Comparison of ENCODE assay signal across 15 mouse cellular contexts in genomic region chr15:91056866-91057342, GRCm38 (mm10). TPM values are rescaled to one million over a fixed set of nuclear protein-coding genes. Genes with fewer than 3 reads are reported as not detected.
DNase-seq lines count a peak whose midpoint lies in the region; ATAC-seq lines count a peak whose summit lies in the region.
"Had no signal": no experiment of that assay in that cellular context is flagged by ENCODE, and none has a peak within 500 bp of the region (broad histone marks: within the 10 kb centered on the region; RNA-seq: fewer than 3 reads in every experiment).

No protein-coding gene starts in this region.

- H3K27ac ChIP-seq in hindbrain, embryonic 12.5 days, result 0 out of 2 replicates have a peak overlapping the region, but pooled peaks have one; percentile 40
- no peak overlapping the region for H3K27ac ChIP-seq in hindbrain, embryonic 16.5 days (ENCODE audit: low read depth, low read length)
- no peak overlapping the region for H3K27ac ChIP-seq in neural tube, embryonic 12.5 days
- H3K27ac ChIP-seq in intestine, embryonic 16.5 days (ENCODE audit: low read length), result no peak overlapping the region
- H3K27ac ChIP-seq: embryonic facial prominence, embryonic 13.5 days; gastrocnemius, adult 2 months; heart, adult 2 months; liver, embryonic 14.5 days had no signal

- H3K9ac ChIP-seq in hindbrain, embryonic 12.5 days, result no peak overlapping the region
- no peak overlapping the region for H3K9ac ChIP-seq in hindbrain, embryonic 16.5 days (ENCODE audit: low read depth, low read length)
- no peak overlapping the region for H3K9ac ChIP-seq in neural tube, embryonic 12.5 days
- no peak overlapping the region for H3K9ac ChIP-seq in intestine, embryonic 16.5 days (ENCODE audit: low read depth, low read length)
- H3K9ac ChIP-seq: embryonic facial prominence, embryonic 13.5 days; liver, embryonic 14.5 days had no signal

- 50% methylated on average over 3 of the region's 3 CpGs for WGBS in hindbrain, embryonic 12.5 days
- 58% methylated on average over 3 of the region's 3 CpGs for WGBS in hindbrain, embryonic 16.5 days
- WGBS in neural tube, embryonic 12.5 days, result 64% methylated on average over 3 of the region's 3 CpGs
- 65% methylated on average over 3 of the region's 3 CpGs for WGBS in intestine, embryonic 16.5 days

- H3K4me1 ChIP-seq in hindbrain, embryonic 12.5 days, result peaks cover 10% of the 10 kb centered on the region
- H3K4me1 ChIP-seq in hindbrain, embryonic 16.5 days (ENCODE audit: control insufficient read depth, insufficient read depth, low read depth, low read length), result peaks cover 3% of the 10 kb centered on the region; the same call in 1 of the 2 replicates
- peaks cover 6% of the 10 kb centered on the region; the same call in 1 of the 2 replicates for H3K4me1 ChIP-seq in neural tube, embryonic 12.5 days
- no peaks in the 10 kb centered on the region for H3K4me1 ChIP-seq in intestine, embryonic 16.5 days (ENCODE audit: control insufficient read depth, insufficient read depth, low read length)

- no peak overlapping the region for H3K4me2 ChIP-seq in hindbrain, embryonic 12.5 days (replicated peaks)
- no peak overlapping the region for H3K4me2 ChIP-seq in hindbrain, embryonic 16.5 days (ENCODE audit: low read length)
- H3K4me2 ChIP-seq in neural tube, embryonic 12.5 days (replicated peaks), result no peak overlapping the region
- no peak overlapping the region for H3K4me2 ChIP-seq in intestine, embryonic 16.5 days (ENCODE audit: low read depth, low read length)
- H3K4me2 ChIP-seq: embryonic facial prominence, embryonic 13.5 days had no signal

- no peaks in the 10 kb centered on the region for H3K36me3 ChIP-seq in hindbrain, embryonic 12.5 days
- no peaks in the 10 kb centered on the region for H3K36me3 ChIP-seq in hindbrain, embryonic 16.5 days (ENCODE audit: control insufficient read depth, insufficient read depth, low read length)
- H3K36me3 ChIP-seq in neural tube, embryonic 12.5 days, result no peaks in the 10 kb centered on the region
- no peaks in the 10 kb centered on the region for H3K36me3 ChIP-seq in intestine, embryonic 16.5 days (ENCODE audit: control insufficient read depth, insufficient read depth, low read length)
- H3K36me3 ChIP-seq: embryonic facial prominence, embryonic 13.5 days had no signal

- ATAC-seq in hindbrain, embryonic 12.5 days (ENCODE audit: low FRiP score), result peak; percentile 17; the same call in 1 of the 2 replicates
- ATAC-seq in hindbrain, embryonic 16.5 days, result no peak
- peak; percentile 51 for ATAC-seq in neural tube, embryonic 12.5 days (ENCODE audit: low FRiP score, low read depth)
- ATAC-seq in intestine, embryonic 16.5 days, result peak; percentile 59

- no peaks in the 10 kb centered on the region for H3K27me3 ChIP-seq in hindbrain, embryonic 12.5 days
- no peaks in the 10 kb centered on the region for H3K27me3 ChIP-seq in hindbrain, embryonic 16.5 days (replicated peaks; ENCODE audit: control insufficient read depth, insufficient read depth, low read length)
- H3K27me3 ChIP-seq in neural tube, embryonic 12.5 days (replicated peaks), result no peaks in the 10 kb centered on the region
- H3K27me3 ChIP-seq in intestine, embryonic 16.5 days (replicated peaks; ENCODE audit: control insufficient read depth, insufficient read depth, low read length), result no peaks in the 10 kb centered on the region
- H3K27me3 ChIP-seq: embryonic facial prominence, embryonic 13.5 days had no signal

- DNase-seq in neural tube, embryonic 10.5 days (ENCODE audit: extremely low spot score, low spot score), result no peak
- DNase-seq in cerebellum, postnatal 4 days (ENCODE audit: low spot score in 2 of 2), result no peak
- no peak for DNase-seq in layer of hippocampus, adult 18-20 months (ENCODE audit: low spot score in 2 of 2)
- DNase-seq: B cell, adult 2 months; cerebellum, adult 18-20 months; gastrocnemius, adult 2 months; heart, adult 2 months; kidney, postnatal 4 days; thymus, postnatal 14 days had no signal

- 0 out of 2 replicates have a peak, but pooled peaks cover 5% of the 10 kb centered on the region for H3K9me3 ChIP-seq in hindbrain, embryonic 12.5 days (replicated peaks)
- H3K9me3 ChIP-seq in hindbrain, embryonic 16.5 days (ENCODE audit: control insufficient read depth, low read length), result peaks cover 4% of the 10 kb centered on the region; the same call in 1 of the 2 replicates
- peaks cover 7% of the 10 kb centered on the region; the same call in 1 of the 2 replicates for H3K9me3 ChIP-seq in neural tube, embryonic 12.5 days
- H3K9me3 ChIP-seq in intestine, embryonic 16.5 days (ENCODE audit: control insufficient read depth, low read length), result no peaks in the 10 kb centered on the region
- H3K9me3 ChIP-seq: embryonic facial prominence, embryonic 13.5 days had no signal

- no peak overlapping the region for H3K4me3 ChIP-seq in hindbrain, embryonic 12.5 days
- H3K4me3 ChIP-seq in hindbrain, embryonic 16.5 days (ENCODE audit: low read length), result no peak overlapping the region
- no peak overlapping the region for H3K4me3 ChIP-seq in neural tube, embryonic 12.5 days
- H3K4me3 ChIP-seq in intestine, embryonic 16.5 days (ENCODE audit: low read length), result no peak overlapping the region
- H3K4me3 ChIP-seq: embryonic facial prominence, embryonic 13.5 days; gastrocnemius, adult 2 months; heart, adult 2 months had no signal

RNA-seq across cellular contexts. Expression of gene Kif21a, which starts 7.2 kb away (rescaled TPM):
- 38.6 and 39.7 TPM in 2 replicates for polyA plus RNA-seq in hindbrain, embryonic 12.5 days (2016; fragmentation: Nextera tagmentation; extraction: Ambion mirVana)
- 37.9 and 40.4 TPM in 2 replicates for polyA plus RNA-seq in hindbrain, embryonic 16.5 days (2015; fragmentation: Nextera tagmentation; extraction: Ambion mirVana)
- 37.0 and 37.4 TPM in 2 replicates for polyA plus RNA-seq in neural tube, embryonic 12.5 days (2016; fragmentation: Nextera tagmentation; extraction: Ambion mirVana)
- 10.6 and 11.2 TPM in 2 replicates for polyA plus RNA-seq in intestine, embryonic 16.5 days (2015; fragmentation: Nextera tagmentation; extraction: Ambion mirVana)
- 100 to 1,000 TPM; 131 to 133 TPM for total RNA-seq in layer of hippocampus, adult 18-20 months (2021)
